Mouse (Mus musculus): ENCODE results near the gene Lbh. TPM values are rescaled to one million over a fixed set of nuclear protein-coding genes. Genes with fewer than 3 reads are reported as not detected.
A peak's percentile ranks its signal among the peaks of the same experiment; 100 is the strongest.

The Lbh gene
- polyA plus RNA-seq, 1 experiment from 2014 or later = 4.7 TPM

DNA sequence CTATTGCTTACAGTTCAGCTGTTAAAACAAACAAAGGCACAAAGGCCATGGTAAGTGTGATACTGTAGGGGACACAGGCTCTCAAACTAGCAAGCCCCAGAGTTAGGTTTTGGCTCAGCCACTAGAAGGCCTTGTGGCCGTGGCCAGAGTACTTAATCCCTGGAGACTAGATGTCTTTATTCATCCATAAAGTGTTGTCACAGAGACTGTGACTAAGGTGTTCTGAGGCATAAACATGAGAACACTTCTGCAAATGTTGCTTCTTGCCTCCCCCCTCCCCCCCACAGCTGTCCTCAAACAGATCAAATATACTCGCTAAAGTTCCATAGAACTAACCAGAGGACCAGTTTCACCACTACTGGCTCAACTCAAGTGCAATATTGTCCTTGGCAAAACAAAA lies 4.0 kb upstream of the Lbh start:
- no peak for ATAC-seq (replicated peaks; ENCODE audit: insufficient number of reproducible peaks, low FRiP score, low TSS enrichment, low read depth)
- Histone ChIP-seq H3K27ac (replicated peaks; ENCODE audit: low read depth, low read length) (no peak overlapping the region), H3K4me3 (ENCODE audit: low read depth, low read length) (no peak overlapping the region), H3K9ac (replicated peaks; ENCODE audit: low read length) (no peak overlapping the region), H3K27me3 (ENCODE audit: control insufficient read depth, insufficient read depth, low read length) (peaks cover 2% of the 10 kb centered on the region; the same call in 1 of the 2 replicates), H3K9me3 (replicated peaks; ENCODE audit: control insufficient read depth, low read length) (no peaks in the 10 kb centered on the region), H3K4me1 (ENCODE audit: control insufficient read depth, insufficient read depth, low read length) (no peaks in the 10 kb centered on the region), H3K36me3 (replicated peaks; ENCODE audit: control insufficient read depth, insufficient read depth, low read depth, low read length) (no peaks in the 10 kb centered on the region), H3K4me2 (ENCODE audit: low read depth, low read length) (no peak overlapping the region)
- 75% methylated on average over 2 of the region's 2 CpGs for WGBS
- DNase-seq (ENCODE audit: low spot score) = no peak

DNA sequence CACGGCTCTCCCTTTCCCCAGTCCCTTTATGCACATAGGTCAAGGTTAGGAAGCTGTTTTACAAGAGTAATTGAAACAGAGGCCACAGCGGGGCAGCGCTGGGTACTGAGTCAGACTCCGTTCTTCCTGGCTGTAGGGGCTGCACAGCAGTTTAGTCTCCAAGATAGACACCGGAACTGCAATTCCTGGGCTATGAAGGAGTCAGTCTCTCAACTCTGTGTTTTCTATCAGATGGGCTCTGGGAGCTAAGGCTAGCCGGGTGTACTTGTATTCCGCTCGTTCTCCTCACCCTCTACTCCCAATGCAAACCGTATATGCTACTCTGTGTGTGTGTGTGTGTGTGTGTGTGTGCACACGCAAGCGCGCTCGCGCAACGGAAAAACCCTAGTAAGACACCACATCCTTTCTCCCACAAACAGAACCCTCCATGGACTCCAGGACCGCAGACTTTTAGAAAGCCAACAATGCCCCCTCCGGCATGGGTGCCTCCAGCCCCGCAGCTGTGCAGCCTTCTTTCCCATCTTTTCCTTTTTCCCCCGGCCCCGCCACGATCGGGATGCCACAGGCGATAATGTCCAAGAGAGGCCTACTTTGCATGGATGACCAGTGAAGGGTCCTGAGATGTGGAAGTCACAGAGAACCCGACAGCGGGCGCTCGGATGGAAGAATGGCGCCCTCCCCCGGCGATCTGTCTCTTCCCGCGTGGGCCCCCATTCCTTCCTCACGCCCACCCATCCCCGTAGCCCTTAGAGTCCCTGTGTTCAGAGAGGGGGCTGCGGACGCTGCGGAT lies 669 bp upstream of the Lbh start:
- ATAC-seq (replicated peaks; ENCODE audit: insufficient number of reproducible peaks, low FRiP score, low TSS enrichment, low read depth) (peak; percentile 21), DNase-seq (ENCODE audit: low spot score) (peak; percentile 71)
- Histone ChIP-seq H3K4me3 (ENCODE audit: low read depth, low read length) (peak overlapping the region; percentile 68), H3K27me3 (ENCODE audit: control insufficient read depth, insufficient read depth, low read length) (peaks cover 2% of the 10 kb centered on the region; the same call in 1 of the 2 replicates), H3K27ac (replicated peaks; ENCODE audit: low read depth, low read length) (peak overlapping the region; percentile 41; the same call in 1 of the 2 replicates), H3K9me3 (replicated peaks; ENCODE audit: control insufficient read depth, low read length) (no peaks in the 10 kb centered on the region), H3K9ac (replicated peaks; ENCODE audit: low read length) (peak overlapping the region; percentile 84), H3K4me2 (ENCODE audit: low read depth, low read length) (peak overlapping the region; percentile 88), H3K36me3 (replicated peaks; ENCODE audit: control insufficient read depth, insufficient read depth, low read depth, low read length) (no peaks in the 10 kb centered on the region; the same call in 1 of the 2 replicates), H3K4me1 (ENCODE audit: control insufficient read depth, insufficient read depth, low read length) (no peaks in the 10 kb centered on the region; the same call in 1 of the 2 replicates)
- WGBS = under 1% methylated on average over 37 of the region's 37 CpGs

DNA sequence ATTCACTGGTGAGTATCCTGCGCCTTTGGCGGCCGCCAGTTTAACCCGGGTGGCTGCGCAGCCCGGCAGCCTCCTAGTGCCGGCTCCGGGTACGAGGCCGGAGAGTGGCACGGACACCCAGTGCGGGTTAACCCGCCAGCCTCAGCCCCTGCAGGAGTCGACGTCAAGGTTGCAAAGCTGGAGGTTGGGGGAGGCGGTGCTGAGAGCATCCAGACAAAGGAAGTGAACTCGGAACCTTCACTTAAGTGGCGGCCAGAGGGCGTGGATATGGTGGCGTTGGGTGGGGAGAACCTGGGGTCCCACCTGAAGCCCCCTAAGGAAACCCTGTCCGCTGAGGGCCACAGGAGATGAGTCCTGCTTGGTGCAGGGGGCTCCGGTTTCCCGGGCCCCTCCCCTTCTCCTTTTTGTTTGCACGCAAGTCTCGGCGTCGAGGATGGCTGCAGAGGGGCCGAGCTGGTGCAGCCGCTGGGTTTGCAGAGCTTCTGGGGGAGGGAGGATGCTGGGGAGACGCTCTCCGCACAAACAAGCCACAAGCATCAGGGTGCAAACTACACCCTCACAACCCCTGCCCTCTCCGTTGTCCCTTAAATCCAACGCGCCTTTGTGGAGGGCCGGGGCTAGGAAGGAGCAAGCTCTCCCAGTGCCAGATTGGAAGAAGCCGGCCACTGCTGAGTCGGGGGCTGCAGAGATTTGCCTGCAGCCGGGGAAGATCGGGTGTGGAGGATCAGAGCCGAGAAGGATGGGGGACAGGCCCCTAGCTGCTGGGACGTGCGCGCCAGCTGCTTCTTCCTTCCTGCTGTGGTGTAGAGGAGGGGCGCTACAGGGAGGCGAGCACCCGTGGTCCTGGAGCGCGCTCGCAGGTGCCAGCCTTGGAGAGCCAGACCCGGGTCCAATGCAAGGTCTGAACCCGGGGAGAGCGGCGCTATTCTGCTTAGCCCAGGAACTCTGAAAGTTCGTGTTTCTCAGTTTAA lies 751 bp downstream of the Lbh start:
- DNase-seq (ENCODE audit: low spot score) (peak; percentile 64), ATAC-seq (replicated peaks; ENCODE audit: insufficient number of reproducible peaks, low FRiP score, low TSS enrichment, low read depth) (peak; percentile 51)
- Histone ChIP-seq H3K4me2 (ENCODE audit: low read depth, low read length) (peak overlapping the region; percentile 88), H3K4me3 (ENCODE audit: low read depth, low read length) (peak overlapping the region; percentile 68), H3K27me3 (ENCODE audit: control insufficient read depth, insufficient read depth, low read length) (peaks cover 2% of the 10 kb centered on the region; the same call in 1 of the 2 replicates), H3K9ac (replicated peaks; ENCODE audit: low read length) (peak overlapping the region; percentile 84), H3K4me1 (ENCODE audit: control insufficient read depth, insufficient read depth, low read length) (no peaks in the 10 kb centered on the region; the same call in 1 of the 2 replicates), H3K36me3 (replicated peaks; ENCODE audit: control insufficient read depth, insufficient read depth, low read depth, low read length) (no peaks in the 10 kb centered on the region; the same call in 1 of the 2 replicates), H3K9me3 (replicated peaks; ENCODE audit: control insufficient read depth, low read length) (no peaks in the 10 kb centered on the region), H3K27ac (replicated peaks; ENCODE audit: low read depth, low read length) (peak overlapping the region; percentile 5)
- under 1% methylated on average over 54 of the region's 54 CpGs for WGBS

DNA sequence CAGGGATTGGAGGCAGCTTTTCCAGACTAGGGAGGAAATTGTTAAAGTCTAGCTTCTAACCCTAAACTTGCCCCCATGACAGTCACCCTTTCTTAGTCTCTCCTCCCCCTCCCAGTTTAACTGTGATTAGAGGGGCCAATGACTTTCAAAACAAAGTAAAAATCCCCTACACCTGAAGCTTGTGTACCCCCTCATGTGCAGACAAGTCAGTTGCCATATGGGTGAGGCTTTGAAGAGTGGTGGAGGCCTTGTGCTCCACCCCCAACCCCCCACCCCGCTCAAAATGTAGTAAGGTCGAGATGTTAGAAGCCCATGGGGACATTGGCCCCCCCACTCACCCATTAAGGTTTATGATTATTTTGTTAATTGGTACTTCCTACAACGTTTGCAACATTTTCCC lies 1.5 kb downstream of the Lbh start:
- Histone ChIP-seq H3K27me3 (ENCODE audit: control insufficient read depth, insufficient read depth, low read length) (peaks cover 2% of the 10 kb centered on the region; the same call in 1 of the 2 replicates), H3K36me3 (replicated peaks; ENCODE audit: control insufficient read depth, insufficient read depth, low read depth, low read length) (no peaks in the 10 kb centered on the region; the same call in 1 of the 2 replicates), H3K4me2 (ENCODE audit: low read depth, low read length) (peak overlapping the region; percentile 88), H3K9ac (replicated peaks; ENCODE audit: low read length) (peak overlapping the region; percentile 84), H3K27ac (replicated peaks; ENCODE audit: low read depth, low read length) (no peak overlapping the region), H3K9me3 (replicated peaks; ENCODE audit: control insufficient read depth, low read length) (no peaks in the 10 kb centered on the region), H3K4me1 (ENCODE audit: control insufficient read depth, insufficient read depth, low read length) (no peaks in the 10 kb centered on the region; the same call in 1 of the 2 replicates), H3K4me3 (ENCODE audit: low read depth, low read length) (peak overlapping the region; percentile 68)
- DNase-seq (ENCODE audit: low spot score) = no peak
- ATAC-seq (replicated peaks; ENCODE audit: insufficient number of reproducible peaks, low FRiP score, low TSS enrichment, low read depth) = no peak
- 0% methylated on average over 3 of the region's 3 CpGs for WGBS

DNA sequence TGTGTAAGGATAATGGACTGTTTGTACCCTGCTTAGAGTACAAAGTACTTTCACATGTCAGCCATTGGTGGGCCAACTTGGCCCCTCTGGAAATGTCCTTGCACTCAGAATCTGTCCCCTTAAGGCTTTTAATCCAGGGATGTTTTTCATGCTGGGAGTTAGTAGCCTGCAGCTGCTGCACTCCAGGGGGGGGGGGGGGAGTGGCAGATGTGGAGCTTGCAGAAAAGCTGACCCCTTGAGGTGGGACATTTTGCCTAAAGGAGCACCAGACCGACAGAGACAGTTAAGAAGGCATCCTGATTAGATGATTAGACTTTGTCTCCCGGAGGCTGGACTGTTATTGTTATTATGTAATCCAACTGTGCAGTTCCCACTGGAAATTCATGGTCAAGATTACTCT lies 2.3 kb downstream of the Lbh start:
- H3K4me2 ChIP-seq (ENCODE audit: low read depth, low read length) = no peak overlapping the region
- no peak for ATAC-seq (replicated peaks; ENCODE audit: insufficient number of reproducible peaks, low FRiP score, low TSS enrichment, low read depth)
- no peak for DNase-seq (ENCODE audit: low spot score)
- H3K27me3 ChIP-seq (ENCODE audit: control insufficient read depth, insufficient read depth, low read length) = peaks cover 2% of the 10 kb centered on the region; the same call in 1 of the 2 replicates
- H3K27ac ChIP-seq (replicated peaks; ENCODE audit: low read depth, low read length) = no peak overlapping the region
- H3K36me3 ChIP-seq (replicated peaks; ENCODE audit: control insufficient read depth, insufficient read depth, low read depth, low read length) = no peaks in the 10 kb centered on the region; the same call in 1 of the 2 replicates
- H3K4me3 ChIP-seq (ENCODE audit: low read depth, low read length) = no peak overlapping the region
- H3K9ac ChIP-seq (replicated peaks; ENCODE audit: low read length) = no peak overlapping the region; the same call in 1 of the 2 replicates
- 2% methylated on average over 2 of the region's 2 CpGs for WGBS
- no peaks in the 10 kb centered on the region; the same call in 1 of the 2 replicates for H3K4me1 ChIP-seq (ENCODE audit: control insufficient read depth, insufficient read depth, low read length)
- no peaks in the 10 kb centered on the region for H3K9me3 ChIP-seq (replicated peaks; ENCODE audit: control insufficient read depth, low read length)

DNA sequence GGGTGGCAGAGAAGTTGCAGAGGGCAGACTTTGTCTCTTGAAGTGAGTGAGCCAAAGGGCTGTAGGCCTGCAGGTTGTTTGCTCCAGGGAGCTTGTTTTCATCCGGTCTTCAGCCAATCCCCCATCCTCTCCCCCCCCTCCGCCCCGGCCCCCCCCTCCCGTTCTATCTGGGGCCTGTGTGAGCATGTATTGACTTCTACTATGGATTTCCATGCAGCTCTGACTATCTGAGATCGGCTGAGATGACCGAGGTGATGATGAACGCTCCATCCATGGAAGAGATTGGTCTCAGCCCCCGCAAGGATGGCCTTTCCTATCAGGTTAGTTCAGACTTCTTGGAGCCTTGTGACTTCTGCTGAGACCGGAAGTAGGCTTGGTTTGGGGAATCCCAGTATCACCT lies 2.9 kb downstream of the Lbh start:
- 50% methylated on average over 9 of the region's 9 CpGs for WGBS

DNA sequence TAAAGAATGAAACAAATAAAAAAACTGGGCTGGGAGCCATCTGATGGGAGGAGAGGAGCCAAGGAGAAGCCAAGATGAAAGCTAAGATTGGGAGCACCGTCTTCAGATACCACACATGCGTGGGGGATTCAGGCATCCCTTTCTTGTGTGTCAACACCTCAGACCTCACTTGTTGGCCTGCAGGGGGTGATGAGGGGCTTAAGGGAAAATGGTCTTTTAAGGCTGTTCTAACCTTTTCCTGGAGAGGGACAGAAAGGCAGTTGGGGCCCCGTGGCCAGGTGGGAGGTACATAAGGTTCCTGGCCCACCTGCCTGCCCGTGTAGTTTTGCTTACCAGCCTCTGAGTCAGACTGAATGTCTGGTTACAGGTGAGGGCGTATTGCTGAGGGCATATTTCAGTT lies 4.1 kb downstream of the Lbh start:
- Histone ChIP-seq H3K9me3 (replicated peaks; ENCODE audit: control insufficient read depth, low read length) (no peaks in the 10 kb centered on the region), H3K4me2 (ENCODE audit: low read depth, low read length) (no peak overlapping the region), H3K9ac (replicated peaks; ENCODE audit: low read length) (no peak overlapping the region), H3K4me3 (ENCODE audit: low read depth, low read length) (no peak overlapping the region), H3K27ac (replicated peaks; ENCODE audit: low read depth, low read length) (no peak overlapping the region), H3K36me3 (replicated peaks; ENCODE audit: control insufficient read depth, insufficient read depth, low read depth, low read length) (no peaks in the 10 kb centered on the region; the same call in 1 of the 2 replicates), H3K4me1 (ENCODE audit: control insufficient read depth, insufficient read depth, low read length) (no peaks in the 10 kb centered on the region; the same call in 1 of the 2 replicates), H3K27me3 (ENCODE audit: control insufficient read depth, insufficient read depth, low read length) (no peaks in the 10 kb centered on the region)
- ATAC-seq (replicated peaks; ENCODE audit: insufficient number of reproducible peaks, low FRiP score, low TSS enrichment, low read depth) (no peak), DNase-seq (ENCODE audit: low spot score) (no peak)
- WGBS = 75% methylated on average over 5 of the region's 5 CpGs

More for the DNA sequence above, 2.9 kb downstream of the Lbh start:
- no peaks in the 10 kb centered on the region; the same call in 1 of the 2 replicates for H3K36me3 ChIP-seq (replicated peaks; ENCODE audit: control insufficient read depth, insufficient read depth, low read depth, low read length)
- H3K9me3 ChIP-seq (replicated peaks; ENCODE audit: control insufficient read depth, low read length) = no peaks in the 10 kb centered on the region
- DNase-seq (ENCODE audit: low spot score) (no peak), ATAC-seq (replicated peaks; ENCODE audit: insufficient number of reproducible peaks, low FRiP score, low TSS enrichment, low read depth) (no peak)
- no peak overlapping the region for H3K4me3 ChIP-seq (ENCODE audit: low read depth, low read length)
- no peaks in the 10 kb centered on the region; the same call in 1 of the 2 replicates for H3K4me1 ChIP-seq (ENCODE audit: control insufficient read depth, insufficient read depth, low read length)
- no peak overlapping the region for H3K4me2 ChIP-seq (ENCODE audit: low read depth, low read length)
- no peak overlapping the region for H3K27ac ChIP-seq (replicated peaks; ENCODE audit: low read depth, low read length)
- no peak overlapping the region for H3K9ac ChIP-seq (replicated peaks; ENCODE audit: low read length)
- peaks cover 2% of the 10 kb centered on the region; the same call in 1 of the 2 replicates for H3K27me3 ChIP-seq (ENCODE audit: control insufficient read depth, insufficient read depth, low read length)
